In genomic region chr12:111769306-111769705, GRCm38 (mm10) we compare ENCODE assay signal across 9 mouse cellular contexts. TPM values are rescaled to one million over a fixed set of nuclear protein-coding genes. Genes with fewer than 3 reads are reported as not detected.
DNase-seq lines count a peak whose midpoint lies in the region; ATAC-seq and TF ChIP-seq lines count a peak whose summit lies in the region.
"Had no signal": no experiment of that assay in that cellular context is flagged by ENCODE, and none has a peak within 500 bp of the region (broad histone marks: within the 10 kb centered on the region; RNA-seq: fewer than 3 reads in every experiment).

No protein-coding gene starts in this region.

- peaks cover 35% of the 10 kb centered on the region for H3K4me1 ChIP-seq in forebrain, embryonic 13.5 days
- H3K4me1 ChIP-seq in forebrain, embryonic 11.5 days (replicated peaks; ENCODE audit: control insufficient read depth, insufficient read depth, low read length): peaks cover 18% of the 10 kb centered on the region
- peaks cover 25% of the 10 kb centered on the region for H3K4me1 ChIP-seq in cortical plate, adult 2 months (ENCODE audit: control insufficient read depth, insufficient read depth, low read length)
- peaks cover 3% of the 10 kb centered on the region; the same call in 1 of the 2 replicates for H3K4me1 ChIP-seq in liver, adult 2 months (ENCODE audit: control insufficient read depth, insufficient read depth, low read length)

- peak overlapping the region; percentile 79 for H3K27ac ChIP-seq in forebrain, embryonic 13.5 days
- no peak overlapping the region for H3K27ac ChIP-seq in forebrain, embryonic 11.5 days (ENCODE audit: low read depth, low read length)
- H3K27ac ChIP-seq in cortical plate, adult 2 months (ENCODE audit: insufficient read depth, low read length): no peak overlapping the region
- no peak overlapping the region for H3K27ac ChIP-seq in liver, adult 2 months (replicated peaks; ENCODE audit: insufficient read depth, low read depth, low read length)

- no peak overlapping the region for H3K4me2 ChIP-seq in forebrain, embryonic 13.5 days
- H3K4me2 ChIP-seq in forebrain, embryonic 11.5 days (ENCODE audit: low read depth, low read length, severe bottlenecking): no peak overlapping the region

- peaks cover 28% of the 10 kb centered on the region for H3K79me2 ChIP-seq in liver, adult 2 months (ENCODE audit: control insufficient read depth, insufficient read depth, low read length)

- peak; percentile 61; the same call in 1 of the 2 replicates for ATAC-seq in forebrain, embryonic 13.5 days
- no peak for ATAC-seq in forebrain, embryonic 11.5 days (replicated peaks; ENCODE audit: low FRiP score)

- H3K36me3 ChIP-seq in forebrain, embryonic 13.5 days (ENCODE audit: poor library complexity, severe bottlenecking): peaks cover 24% of the 10 kb centered on the region
- no peaks in the 10 kb centered on the region; the same call in 1 of the 2 replicates for H3K36me3 ChIP-seq in forebrain, embryonic 11.5 days (ENCODE audit: control insufficient read depth, insufficient read depth, low read length)
- peaks cover 9% of the 10 kb centered on the region; the same call in 1 of the 2 replicates for H3K36me3 ChIP-seq in liver, adult 2 months (ENCODE audit: control insufficient read depth, insufficient read depth, low read length)

- no peak for TF ChIP-seq POLR2A in cortical plate, adult 2 months (IDR thresholded peaks at IDR 0.05; ENCODE audit: extremely low read depth, insufficient read depth, low read length)
- TF ChIP-seq POLR2A in liver, adult 2 months (IDR thresholded peaks at IDR 0.05; ENCODE audit: extremely low read depth, insufficient read depth, low read length): no peak

- no peaks in the 10 kb centered on the region for H3K9me3 ChIP-seq in forebrain, embryonic 13.5 days (replicated peaks)
- H3K9me3 ChIP-seq in forebrain, embryonic 11.5 days (ENCODE audit: control insufficient read depth, low read length): no peaks in the 10 kb centered on the region

- no peak for DNase-seq in forebrain, embryonic 11.5 days (ENCODE audit: low spot score)
- DNase-seq in MEL-GATA-1-ER (ENCODE audit: extremely low read depth, low read depth): peak; percentile 54
- peak; percentile 39 for DNase-seq in heart, postnatal 25 days (ENCODE audit: low spot score)
- DNase-seq in liver, adult 2 months (ENCODE audit: extremely low read depth, low read depth, low spot score): no peak
- peak; percentile 54 for DNase-seq in retina, embryonic 14.5 days (ENCODE audit: low spot score)
- DNase-seq in spleen, adult 12 weeks (ENCODE audit: low spot score): no peak

- no peak overlapping the region for H3K4me3 ChIP-seq in forebrain, embryonic 13.5 days
- no peak overlapping the region for H3K4me3 ChIP-seq in forebrain, embryonic 11.5 days (ENCODE audit: low read depth, low read length)
- H3K4me3 ChIP-seq in cortical plate, adult 2 months (ENCODE audit: insufficient read depth, low read length): no peak overlapping the region
- H3K4me3 ChIP-seq in liver, adult 2 months (ENCODE audit: insufficient read depth, low read depth, low read length): no peak overlapping the region

- H3K9ac ChIP-seq in forebrain, embryonic 13.5 days: no peak overlapping the region
- no peak overlapping the region for H3K9ac ChIP-seq in forebrain, embryonic 11.5 days (ENCODE audit: low read length)
- H3K9ac ChIP-seq in liver, adult 2 months (ENCODE audit: low read depth, low read length): no peak overlapping the region

- TF ChIP-seq CTCF in cortical plate, adult 2 months (IDR thresholded peaks at IDR 0.05; ENCODE audit: extremely low read depth, insufficient read depth, low read length): peak; percentile 27; the same call in 1 of the 2 replicates
- TF ChIP-seq CTCF in liver, adult 2 months (IDR thresholded peaks at IDR 0.05; ENCODE audit: low read depth, low read length): peak; percentile 30; the same call in 1 of the 2 replicates

- H3K27me3 ChIP-seq in forebrain, embryonic 13.5 days: no peaks in the 10 kb centered on the region
- H3K27me3 ChIP-seq in forebrain, embryonic 11.5 days (ENCODE audit: control insufficient read depth, insufficient read depth, low read length): no peaks in the 10 kb centered on the region
- H3K27me3 ChIP-seq in liver, adult 2 months (ENCODE audit: control insufficient read depth, insufficient read depth, low read length): no peaks in the 10 kb centered on the region
- H3K27me3 ChIP-seq: CH12.LX had no signal

- WGBS in forebrain, embryonic 13.5 days: 25% methylated on average over 10 of the region's 10 CpGs
- WGBS in forebrain, embryonic 11.5 days: 40% methylated on average over 10 of the region's 10 CpGs
- WGBS in liver, adult 2 months: 67% methylated on average over 10 of the region's 10 CpGs

- intact Hi-C loops in heart, postnatal 25 days (cut with DNase I): no loop called here

RNA-seq across cellular contexts. Expression of gene Klc1, which starts 10.7 kb away (rescaled TPM):
- polyA plus RNA-seq in forebrain, embryonic 13.5 days (2015; fragmentation: Nextera tagmentation; extraction: Ambion mirVana): 319 and 339 TPM in 2 replicates
- 226 and 247 TPM in 2 replicates for polyA plus RNA-seq in forebrain, embryonic 11.5 days (2014; fragmentation: Nextera tagmentation; extraction: Ambion mirVana)
- polyA plus RNA-seq in cortical plate, adult 2 months (2012; rRNA removed): 790 and 835 TPM in 2 replicates
- total RNA-seq in heart, postnatal 25 days (2021): 10 to 100 TPM; 94.5 to 95.3 TPM
- 15.3 and 18.8 TPM in 2 replicates for total RNA-seq in liver, adult 2 months (2014; rRNA removed)
- polyA plus RNA-seq in liver, adult 2 months (2012; rRNA removed): 11.7 and 17.4 TPM in 2 replicates

RNA-seq across cellular contexts. Expression of gene Xrcc3, which starts 44.4 kb away (rescaled TPM):
- polyA plus RNA-seq in forebrain, embryonic 13.5 days (2015; fragmentation: Nextera tagmentation; extraction: Ambion mirVana): 5.5 and 6.6 TPM in 2 replicates
- 19.6 and 20.1 TPM in 2 replicates for polyA plus RNA-seq in forebrain, embryonic 11.5 days (2014; fragmentation: Nextera tagmentation; extraction: Ambion mirVana)
- 10.5 and 13.8 TPM in 2 replicates for polyA plus RNA-seq in cortical plate, adult 2 months (2012; rRNA removed)
- total RNA-seq in heart, postnatal 25 days (2021): 1 to 10 TPM; 1.9 to 2.2 TPM
- 1.1 and 2.6 TPM in 2 replicates for total RNA-seq in liver, adult 2 months (2014; rRNA removed)
- 4.4 and 4.6 TPM in 2 replicates for polyA plus RNA-seq in liver, adult 2 months (2012; rRNA removed)

RNA-seq across cellular contexts. Expression of gene Zfyve21, which starts 44.7 kb away (rescaled TPM):
- polyA plus RNA-seq in forebrain, embryonic 13.5 days (2015; fragmentation: Nextera tagmentation; extraction: Ambion mirVana): 42.4 and 45.6 TPM in 2 replicates
- 66.5 and 68.4 TPM in 2 replicates for polyA plus RNA-seq in forebrain, embryonic 11.5 days (2014; fragmentation: Nextera tagmentation; extraction: Ambion mirVana)
- 39.5 and 39.8 TPM in 2 replicates for polyA plus RNA-seq in cortical plate, adult 2 months (2012; rRNA removed)
- total RNA-seq in heart, postnatal 25 days (2021): 10 to 100 TPM; 61.1 to 66.7 TPM
- 63.3 and 75.6 TPM in 2 replicates for total RNA-seq in liver, adult 2 months (2014; rRNA removed)
- 65.5 and 72.8 TPM in 2 replicates for polyA plus RNA-seq in liver, adult 2 months (2012; rRNA removed)

RNA-seq across cellular contexts. Expression of gene Apopt1, which starts 56.2 kb away (rescaled TPM):
- polyA plus RNA-seq in forebrain, embryonic 13.5 days (2015; fragmentation: Nextera tagmentation; extraction: Ambion mirVana): 52.6 and 56.2 TPM in 2 replicates
- polyA plus RNA-seq in forebrain, embryonic 11.5 days (2014; fragmentation: Nextera tagmentation; extraction: Ambion mirVana): 55.4 and 55.5 TPM in 2 replicates
- 48.4 and 52.6 TPM in 2 replicates for polyA plus RNA-seq in cortical plate, adult 2 months (2012; rRNA removed)
- 10 to 100 TPM; 32.1 to 36.4 TPM for total RNA-seq in heart, postnatal 25 days (2021)
- total RNA-seq in liver, adult 2 months (2014; rRNA removed): 21.3 and 24.3 TPM in 2 replicates
- polyA plus RNA-seq in liver, adult 2 months (2012; rRNA removed): 58.2 and 78.4 TPM in 2 replicates

RNA-seq across cellular contexts. Expression of gene Bag5, which starts 56.2 kb away (rescaled TPM):
- polyA plus RNA-seq in forebrain, embryonic 13.5 days (2015; fragmentation: Nextera tagmentation; extraction: Ambion mirVana): 62.1 and 62.8 TPM in 2 replicates
- 65.2 and 67.7 TPM in 2 replicates for polyA plus RNA-seq in forebrain, embryonic 11.5 days (2014; fragmentation: Nextera tagmentation; extraction: Ambion mirVana)
- 49.6 and 51.0 TPM in 2 replicates for polyA plus RNA-seq in cortical plate, adult 2 months (2012; rRNA removed)
- 10 to 100 TPM; 19.4 to 21.2 TPM for total RNA-seq in heart, postnatal 25 days (2021)
- total RNA-seq in liver, adult 2 months (2014; rRNA removed): 9.5 and 10.1 TPM in 2 replicates
- 6.7 and 7.7 TPM in 2 replicates for polyA plus RNA-seq in liver, adult 2 months (2012; rRNA removed)

Comparison
In these comparisons a context has a peak if more than half of its experiments do, and no peak if none do; other contexts are left out.
1. DNase-seq: peak in MEL-GATA-1-ER (single experiment), heart, postnatal 25 days (single experiment) and retina, embryonic 14.5 days (single experiment); none in forebrain, embryonic 11.5 days (single experiment), liver, adult 2 months (single experiment) and spleen, adult 12 weeks (single experiment).
2. RNA of gene Klc1, which starts 10.7 kb away (polyA plus RNA-seq): 790 to 835 TPM in cortical plate, adult 2 months, 319 to 339 TPM in forebrain, embryonic 13.5 days and 226 to 247 TPM in forebrain, embryonic 11.5 days; 11.7 to 17.4 TPM in liver, adult 2 months; every median in the first group is over 10 times any median in the second.